Mouse (Mus musculus) CH12.LX (cell line): Measurements from ENCODE around the gene Fam20c. TPM values are rescaled to one million over a fixed set of nuclear protein-coding genes. Genes with fewer than 3 reads are reported as not detected.

Experiments
- DNase-seq: peaks from one replicate; pipeline ENCODE4 v3.0.0-alpha.2; 2013; ENCODE audit errors: extremely low read depth
- H3K27ac ChIP-seq: 2 replicates; pipeline ENCODE4 v1.5.1; 2012; ENCODE audit warnings: low read depth, mild to moderate bottlenecking, control low read depth, moderate library complexity; ENCODE audit not compliant: insufficient read depth
- H3K27me3 ChIP-seq: replicated peaks from 2 replicates; pipeline ENCODE3; 2012; ENCODE audit warnings: inconsistent platforms
- H3K36me3 ChIP-seq, 2 experiments: replicated peaks in 1 of 2; 2 replicates each; pipeline versions ENCODE3 to v1.6.1; 2012; ENCODE audit warnings: inconsistent platforms in 1 of 2, low read length in 1 of 2, mild to moderate bottlenecking in 1 of 2, mixed read lengths in 1 of 2, moderate library complexity in 1 of 2; ENCODE audit not compliant: control insufficient read depth in 1 of 2, insufficient read depth in 1 of 2
- H3K4me1 ChIP-seq, 2 experiments: 2 replicates each; pipeline ENCODE4 v1.6.1; 2012; ENCODE audit warnings: inconsistent platforms in 1 of 2, moderate library complexity in 1 of 2; ENCODE audit not compliant: insufficient read depth in 2 of 2, control insufficient read depth in 1 of 2
- H3K4me2 ChIP-seq: 2 replicates; pipeline ENCODE4 v1.6.1; 2012; ENCODE audit warnings: low read depth, mild to moderate bottlenecking, control low read depth; ENCODE audit not compliant: poor library complexity, insufficient read depth, severe bottlenecking
- H3K4me3 ChIP-seq, 3 experiments: fragments of 150-350 bp in 1 of 3; sonication (generic) in 1 of 3; replicated peaks in 1 of 3; 2 replicates each; pipeline versions ENCODE3 to v1.5.1; 2011 to 2012; ENCODE audit warnings: low read depth in 2 of 3, low read length in 2 of 3, mild to moderate bottlenecking in 2 of 3, moderate library complexity in 2 of 3, control low read depth in 1 of 3, improper control_type of control experiment in 1 of 3, inconsistent platforms in 1 of 3, mixed read lengths in 1 of 3; ENCODE audit not compliant: poor library complexity in 1 of 3
- H3K79me2 ChIP-seq: replicated peaks from 2 replicates; pipeline ENCODE4 v1.6.1; 2012; ENCODE audit warnings: mild to moderate bottlenecking, moderate library complexity; ENCODE audit not compliant: control insufficient read depth, poor library complexity, insufficient read depth, severe bottlenecking; ENCODE audit errors: extremely low read depth
- H3K9ac ChIP-seq: 2 replicates; pipeline ENCODE4 v1.6.1; 2012; ENCODE audit warnings: low read depth, mild to moderate bottlenecking, control low read depth, moderate library complexity; ENCODE audit not compliant: insufficient read depth
- H3K9me3 ChIP-seq: replicated peaks from 2 replicates; pipeline ENCODE3; 2012; ENCODE audit warnings: low read length, inconsistent platforms, mixed read lengths
- CHD1 ChIP-seq: IDR thresholded peaks from 2 replicates; pipeline ENCODE4 v1.6.1; 2012; ENCODE audit warnings: low read depth, low read length, improper control_type of control experiment, inconsistent platforms
- CHD2 ChIP-seq: IDR thresholded peaks from 2 replicates; pipeline ENCODE4 v1.6.1; 2011; ENCODE audit warnings: low read length, improper control_type of control experiment
- CTCF ChIP-seq, 2 experiments: IDR thresholded peaks in 1 of 2; conservative IDR thresholded peaks in 1 of 2; 2 replicates each; pipeline ENCODE4 v1.5.1; 2011 to 2012; ENCODE audit warnings: low read depth in 2 of 2, low read length in 2 of 2, improper control_type of control experiment in 1 of 2, inconsistent platforms in 1 of 2, mild to moderate bottlenecking in 1 of 2, moderate library complexity in 1 of 2
- E2F4 ChIP-seq: IDR thresholded peaks from 2 replicates; pipeline ENCODE4 v1.6.1; 2011; ENCODE audit warnings: low read depth, low read length, improper control_type of control experiment; ENCODE audit not compliant: insufficient replicate concordance
- GABPA ChIP-seq: IDR thresholded peaks from 2 replicates; pipeline ENCODE4 v1.6.1; 2012; ENCODE audit warnings: low read depth, low read length, improper control_type of control experiment, inconsistent platforms; ENCODE audit not compliant: insufficient replicate concordance
- JUN ChIP-seq: IDR thresholded peaks from 2 replicates; pipeline ENCODE4 v1.6.1; 2011; ENCODE audit warnings: low read depth, mild to moderate bottlenecking, low read length, improper control_type of control experiment, moderate library complexity; ENCODE audit not compliant: insufficient read depth
- JUND ChIP-seq: conservative IDR thresholded peaks from 2 replicates; pipeline ENCODE4 v1.6.1; 2011; ENCODE audit warnings: low read depth, low read length, improper control_type of control experiment
- KAT2A ChIP-seq: IDR thresholded peaks from 2 replicates; pipeline ENCODE4 v1.6.1; 2012; ENCODE audit warnings: low read length, improper control_type of control experiment, inconsistent platforms; ENCODE audit not compliant: insufficient replicate concordance
- MAX ChIP-seq: IDR thresholded peaks from 2 replicates; pipeline ENCODE4 v1.6.1; 2011; ENCODE audit warnings: low read length, improper control_type of control experiment
- NELFE ChIP-seq: IDR thresholded peaks from 2 replicates; pipeline ENCODE4 v1.6.1; 2011; ENCODE audit warnings: low read depth, low read length, improper control_type of control experiment
- NRF1 ChIP-seq: IDR thresholded peaks from 2 replicates; pipeline ENCODE4 v1.6.1; 2014; ENCODE audit warnings: low read depth, mild to moderate bottlenecking, inconsistent platforms, low read length, improper control_type of control experiment, moderate library complexity
- PAX5 ChIP-seq: IDR thresholded peaks from 2 replicates; pipeline ENCODE4 v1.6.1; 2012; ENCODE audit warnings: low read length, inconsistent platforms, mixed read lengths
- RAD21 ChIP-seq: IDR thresholded peaks from 2 replicates; pipeline ENCODE4 v1.6.1; 2011; ENCODE audit warnings: low read depth, mild to moderate bottlenecking, low read length, improper control_type of control experiment, moderate library complexity
- RCOR1 ChIP-seq: conservative IDR thresholded peaks from 2 replicates; pipeline ENCODE4 v1.6.1; 2012; ENCODE audit warnings: low read depth, mild to moderate bottlenecking, inconsistent platforms, low read length, improper control_type of control experiment
- SIN3A ChIP-seq: IDR thresholded peaks from 2 replicates; pipeline ENCODE4 v1.6.1; 2012; ENCODE audit warnings: low read length, improper control_type of control experiment, inconsistent platforms
- TBP ChIP-seq: conservative IDR thresholded peaks from 2 replicates; pipeline ENCODE4 v1.6.1; 2011; ENCODE audit warnings: low read depth, low read length, improper control_type of control experiment
- USF1 ChIP-seq: IDR thresholded peaks from 2 replicates; pipeline ENCODE4 v1.6.1; 2014; ENCODE audit warnings: low read depth, mild to moderate bottlenecking, inconsistent platforms, low read length, improper control_type of control experiment
- ZC3H11A ChIP-seq: IDR thresholded peaks from 2 replicates; pipeline ENCODE4 v1.6.1; 2012; ENCODE audit warnings: low read depth, mild to moderate bottlenecking, inconsistent platforms, low read length, improper control_type of control experiment
- ZKSCAN1 ChIP-seq: IDR thresholded peaks from 2 replicates; pipeline ENCODE4 v1.6.1; 2012; ENCODE audit warnings: low read depth, inconsistent platforms, low read length, improper control_type of control experiment, borderline replicate concordance
- ZMIZ1 ChIP-seq: IDR thresholded peaks from 2 replicates; pipeline ENCODE4 v1.6.1; 2012; ENCODE audit warnings: low read depth, mild to moderate bottlenecking, inconsistent platforms, low read length, improper control_type of control experiment
- ZNF384 ChIP-seq: IDR thresholded peaks from 2 replicates; pipeline ENCODE4 v1.6.1; 2012; ENCODE audit warnings: low read depth, low read length, improper control_type of control experiment, inconsistent platforms
- dilution Hi-C: fragments of 300-500 bp; cut with MboI; formaldehyde crosslinking; loops from 2 replicates; pipeline ENCODE4 v1.14.3; 2020; ENCODE audit warnings: low sequenced_read_pairs; ENCODE audit not compliant: extremely low pct_unique_long_range_greater_than_20kb, extremely low pct_ligation_motif_present
- in situ Hi-C: fragments of 300-500 bp; cut with MboI; formaldehyde crosslinking; loops from 3 replicates; pipeline ENCODE4 v1.14.3; 2019; ENCODE audit warnings: low sequenced_read_pairs, low pct_ligation_motif_present, low pct_unique_long_range_greater_than_20kb, mixed read lengths
- polyA plus RNA-seq: library from polyadenylated mRNA; unstranded; fragments of >175 nt; gene quantifications from 2 replicates; pipeline ENCODE4 v1.2.1, GENCODE M21; 2012; ENCODE audit warnings: low read depth; ENCODE audit not compliant: insufficient read length
- total RNA-seq, 2 experiments: library from RNA; depleted of rRNA; stranded (reverse); fragments of 300-350 nt in 1 of 2; fragments of >200 nt in 1 of 2; gene quantifications; 2 replicates each; pipeline ENCODE4 v1.2.3; 2012 to 2014

Gene Fam20c
- total and polyA plus RNA-seq, 3 experiments = 0.13 to 0.84 (median 0.15) TPM

GRCm38 (mm10) chr5:138715561-138716095, 38.7 kb upstream of the Fam20c start:
- in situ Hi-C loops = no loop called here
- no peak for TF ChIP-seq ZNF384
- TF ChIP-seq PAX5 = no peak
- TF ChIP-seq CHD2 = no peak
- no peak for TF ChIP-seq CHD1
- TF ChIP-seq GABPA = no peak
- no peak for TF ChIP-seq NELFE
- TF ChIP-seq MAX = no peak
- no peak for TF ChIP-seq RCOR1
- no peak for TF ChIP-seq JUND
- TF ChIP-seq USF1 = no peak
- TF ChIP-seq NRF1 = no peak
- TF ChIP-seq ZKSCAN1 = no peak
- TF ChIP-seq, all 38 proteins: peak for 0
- Histone ChIP-seq H3K36me3 (no peaks in the 10 kb centered on the region), H3K4me1 (peaks cover 0 to 4% of the 10 kb centered on the region in 2 experiments; a peak in 1 of 4 replicates), H3K4me2 (no peak overlapping the region), H3K9me3 (peaks cover 7% of the 10 kb centered on the region), H3K27me3 (peaks cover 2% of the 10 kb centered on the region), H3K79me2 (no peaks in the 10 kb centered on the region), H3K4me3 (no peak overlapping the region), H3K27ac (no peak overlapping the region), H3K9ac (no peak overlapping the region)
- no peak for DNase-seq
- dilution Hi-C loops = no loop called here

GRCm38 (mm10) chr5:138720329-138721190, 33.8 kb upstream of the Fam20c start:
- dilution Hi-C loops = no loop called here
- H3K4me1 ChIP-seq = peaks cover 0 to 3% of the 10 kb centered on the region in 2 experiments; a peak in 1 of 4 replicates
- in situ Hi-C loops = no loop called here

More at GRCm38 (mm10) chr5:138720329-138721190, 33.8 kb upstream of the Fam20c start:
- TF ChIP-seq RAD21 = no peak
- TF ChIP-seq ZMIZ1 = no peak
- TF ChIP-seq KAT2A = no peak
- TF ChIP-seq JUN = no peak
- TF ChIP-seq ZNF384 = no peak
- no peak for TF ChIP-seq CTCF (conservative IDR thresholded peaks at IDR 0.05 in 1 of 2, IDR thresholded peaks at IDR 0.05 in 1 of 2; ENCODE audit: low read depth in 2 of 2, low read length in 2 of 2)
- no peak for TF ChIP-seq CHD2
- no peak for TF ChIP-seq E2F4
- no peak for TF ChIP-seq MAX
- TF ChIP-seq TBP = no peak
- TF ChIP-seq ZC3H11A = no peak
- TF ChIP-seq SIN3A = no peak
- no peak for TF ChIP-seq GABPA
- TF ChIP-seq JUND = no peak
- Histone ChIP-seq H3K9me3 (no peaks in the 10 kb centered on the region), H3K4me3 (no peak overlapping the region), H3K9ac (no peak overlapping the region), H3K79me2 (no peaks in the 10 kb centered on the region), H3K36me3 (no peaks in the 10 kb centered on the region), H3K4me2 (no peak overlapping the region), H3K27ac (no peak overlapping the region), H3K27me3 (peaks cover 10% of the 10 kb centered on the region)
- DNase-seq = no peak
